Mouse (Mus musculus) gastrocnemius, adult 8-10 months (tissue): ENCODE measurements at regions not wholly inside any gene's neighbourhood (a gene's known extent, or its start where the extent isn't known, plus 50 kb on each side); places are given as distances from the start of the nearest gene placed in this dataset.

Source experiments
- DNase-seq, 2 experiments: peaks; one replicate each; pipeline ENCODE4 v3.0.0; 2022; ENCODE audit warnings: low spot score in 2 of 2

GRCm38 (mm10) chr10:37231936-37232556 is 93.3 kb upstream of the Marcks start:
- no peak for DNase-seq

GRCm38 (mm10) chr10:37231159-37231558 is 92.4 kb upstream of the Marcks start:
- no peak for DNase-seq

GRCm38 (mm10) chr10:37227889-37228288 is 89.2 kb upstream of the Marcks start:
- DNase-seq = no peak

- DNase-seq = no peak
These were observed 83.0 kb upstream of the Marcks start for GRCm38 (mm10) chr10:37221730-37222129.

GRCm38 (mm10) chr10:37220434-37220833 is 81.7 kb upstream of the Marcks start:
- DNase-seq = no peak

- no peak for DNase-seq
These were observed 81.2 kb upstream of the Marcks start for GRCm38 (mm10) chr10:37219936-37220335.

GRCm38 (mm10) chr10:37219381-37219780 is 80.7 kb upstream of the Marcks start:
- no peak for DNase-seq

GRCm38 (mm10) chr10:37214656-37215055 is 75.9 kb upstream of the Marcks start:
- DNase-seq = no peak

- DNase-seq = no peak
These were observed 73.8 kb upstream of the Marcks start for GRCm38 (mm10) chr10:37212350-37213035.

GRCm38 (mm10) chr10:37211305-37211704 is 72.6 kb upstream of the Marcks start:
- no peak for DNase-seq

GRCm38 (mm10) chr10:37210223-37210622 is 71.5 kb upstream of the Marcks start:
- no peak for DNase-seq

GRCm38 (mm10) chr10:37206986-37207385 is 68.3 kb upstream of the Marcks start:
- no peak for DNase-seq

GRCm38 (mm10) chr10:37206546-37206945 is 67.8 kb upstream of the Marcks start:
- DNase-seq = no peak

GRCm38 (mm10) chr10:37203709-37204108 is 65.0 kb upstream of the Marcks start:
- DNase-seq = no peak

- DNase-seq = peak in 1 of 2 experiments; percentile 4
These were observed 56.2 kb upstream of the Marcks start for GRCm38 (mm10) chr10:37194798-37195453.

- peak; percentile 54 to 73 for DNase-seq
These were observed 55.5 kb upstream of the Marcks start for GRCm38 (mm10) chr10:37194131-37194797.

GRCm38 (mm10) chr10:37192661-37193060 is 53.9 kb upstream of the Marcks start:
- no peak for DNase-seq

GRCm38 (mm10) chr10:37190092-37190491 is 51.4 kb upstream of the Marcks start:
- DNase-seq = no peak
